Mouse (Mus musculus): Measurements from ENCODE around the gene Lpcat3. TPM values are rescaled to one million over a fixed set of nuclear protein-coding genes. Genes with fewer than 3 reads are reported as not detected.
A peak's percentile ranks its signal among the peaks of the same experiment; 100 is the strongest.

The Lpcat3 gene
- polyA plus RNA-seq, 1 experiment from 2014 or later = 38.5 TPM

DNA sequence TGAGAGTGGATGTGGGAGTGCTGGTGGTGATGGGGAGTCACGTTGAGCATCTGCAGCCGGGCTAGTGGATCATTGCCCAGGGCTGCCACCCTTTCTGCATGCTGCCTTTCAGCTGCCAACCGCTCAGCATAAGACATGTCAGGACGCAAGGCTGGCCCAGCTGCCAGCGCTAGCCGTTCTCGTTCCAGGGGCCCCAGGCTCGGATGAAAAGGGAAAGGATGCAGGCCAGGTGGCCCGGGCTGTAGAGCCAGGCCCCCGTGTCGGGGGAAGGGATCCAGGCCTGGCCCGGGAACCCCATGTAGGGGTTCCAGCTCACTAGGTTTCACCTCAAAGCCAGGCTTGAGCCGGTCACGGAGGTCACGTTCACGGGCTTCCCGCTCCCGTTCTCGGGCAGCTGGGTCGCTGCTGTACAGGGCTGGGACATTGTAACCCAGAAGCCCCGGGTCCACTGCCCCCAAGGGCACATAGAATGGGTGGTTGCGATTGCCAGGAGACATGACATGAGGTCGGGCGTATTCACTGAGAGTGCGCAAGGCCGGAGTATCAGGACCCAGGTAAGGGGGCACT is 82.0 kb downstream of the Lpcat3 start:
- H3K27ac ChIP-seq = peak overlapping the region; percentile 92
- ATAC-seq (ENCODE audit: low FRiP score) = no peak
- peak overlapping the region; percentile 46 for H3K4me3 ChIP-seq
- no peaks in the 10 kb centered on the region for H3K27me3 ChIP-seq
- H3K36me3 ChIP-seq = peaks cover 66% of the 10 kb centered on the region
- H3K9me3 ChIP-seq = no peaks in the 10 kb centered on the region
- peak overlapping the region; percentile 91 for H3K4me2 ChIP-seq
- H3K9ac ChIP-seq = peak overlapping the region; percentile 67
- H3K4me1 ChIP-seq (replicated peaks) = peaks cover 36% of the 10 kb centered on the region
- 71% methylated on average over 26 of the region's 26 CpGs for WGBS

DNA sequence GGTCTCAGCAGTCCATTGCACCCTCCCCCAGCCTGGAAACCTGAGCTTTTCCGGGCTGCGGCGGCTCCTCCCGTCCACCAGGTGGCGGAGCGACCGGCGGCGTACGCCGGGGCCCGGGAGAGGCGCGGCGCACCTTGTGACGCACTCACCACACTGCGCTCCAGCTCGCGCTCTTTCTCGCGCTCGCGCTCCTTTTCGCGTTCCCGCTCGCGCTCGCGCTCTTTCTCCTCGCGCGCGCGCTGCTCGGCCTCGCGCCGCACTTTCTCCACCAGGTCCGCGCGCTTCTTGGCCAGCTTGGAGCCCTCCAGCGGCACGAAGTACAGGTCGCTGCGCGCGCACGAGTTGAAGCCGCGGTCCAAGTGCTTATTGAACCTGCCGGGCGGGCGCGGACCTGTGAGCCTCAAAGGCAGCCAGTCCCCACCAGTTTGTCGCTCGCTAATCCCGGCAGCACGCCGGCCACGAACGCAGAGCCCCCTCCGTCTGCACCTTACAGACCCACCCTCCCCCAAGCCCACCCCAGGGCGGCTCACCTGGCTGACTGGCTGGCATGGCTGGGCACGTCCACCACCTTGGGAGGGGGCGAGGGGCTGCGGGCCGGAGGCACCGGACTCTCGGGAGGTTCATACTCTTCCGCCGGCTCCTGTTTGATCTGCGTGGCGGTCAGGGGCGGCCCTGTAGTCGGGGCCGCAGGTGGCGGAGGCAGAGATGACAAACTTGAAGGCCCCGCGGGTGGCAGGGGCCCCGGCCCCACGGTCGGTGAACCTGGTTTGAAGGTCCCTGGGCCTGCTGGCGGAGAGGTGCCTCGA is 82.9 kb downstream of the Lpcat3 start:
- Histone ChIP-seq H3K9ac (peak overlapping the region; percentile 82), H3K36me3 (peaks cover 67% of the 10 kb centered on the region), H3K27ac (peak overlapping the region; percentile 92), H3K4me2 (peak overlapping the region; percentile 91), H3K4me1 (replicated peaks) (peaks cover 32% of the 10 kb centered on the region), H3K4me3 (peak overlapping the region; percentile 46), H3K9me3 (no peaks in the 10 kb centered on the region), H3K27me3 (no peaks in the 10 kb centered on the region)
- WGBS = under 1% methylated on average over 85 of the region's 85 CpGs
- ATAC-seq (ENCODE audit: low FRiP score) = peak; percentile 84

DNA sequence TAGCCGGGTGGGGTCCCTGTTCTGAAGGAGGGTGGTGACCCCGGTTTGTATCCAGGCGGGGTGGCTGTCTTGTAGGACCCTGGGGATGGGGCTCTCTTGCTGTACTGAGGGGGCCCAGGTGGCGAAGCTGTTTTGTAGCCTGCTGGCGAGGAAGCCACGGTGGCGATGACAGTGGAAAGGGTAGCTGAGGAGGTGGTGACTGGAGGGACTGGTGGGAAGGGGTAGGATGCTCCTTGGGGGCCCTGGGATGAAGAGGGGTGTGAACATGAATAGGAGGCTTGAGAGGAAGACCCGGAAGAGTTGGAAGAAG is 83.4 kb downstream of the Lpcat3 start:
- Histone ChIP-seq H3K9me3 (no peaks in the 10 kb centered on the region), H3K27ac (peak overlapping the region; percentile 92), H3K36me3 (peaks cover 67% of the 10 kb centered on the region), H3K4me3 (peak overlapping the region; percentile 46), H3K9ac (peak overlapping the region; percentile 82), H3K4me2 (peak overlapping the region; percentile 91), H3K4me1 (replicated peaks) (peaks cover 32% of the 10 kb centered on the region), H3K27me3 (no peaks in the 10 kb centered on the region)
- peak; percentile 6; the same call in 1 of the 2 replicates for ATAC-seq (ENCODE audit: low FRiP score)
- 17% methylated on average over 8 of the region's 8 CpGs for WGBS

DNA sequence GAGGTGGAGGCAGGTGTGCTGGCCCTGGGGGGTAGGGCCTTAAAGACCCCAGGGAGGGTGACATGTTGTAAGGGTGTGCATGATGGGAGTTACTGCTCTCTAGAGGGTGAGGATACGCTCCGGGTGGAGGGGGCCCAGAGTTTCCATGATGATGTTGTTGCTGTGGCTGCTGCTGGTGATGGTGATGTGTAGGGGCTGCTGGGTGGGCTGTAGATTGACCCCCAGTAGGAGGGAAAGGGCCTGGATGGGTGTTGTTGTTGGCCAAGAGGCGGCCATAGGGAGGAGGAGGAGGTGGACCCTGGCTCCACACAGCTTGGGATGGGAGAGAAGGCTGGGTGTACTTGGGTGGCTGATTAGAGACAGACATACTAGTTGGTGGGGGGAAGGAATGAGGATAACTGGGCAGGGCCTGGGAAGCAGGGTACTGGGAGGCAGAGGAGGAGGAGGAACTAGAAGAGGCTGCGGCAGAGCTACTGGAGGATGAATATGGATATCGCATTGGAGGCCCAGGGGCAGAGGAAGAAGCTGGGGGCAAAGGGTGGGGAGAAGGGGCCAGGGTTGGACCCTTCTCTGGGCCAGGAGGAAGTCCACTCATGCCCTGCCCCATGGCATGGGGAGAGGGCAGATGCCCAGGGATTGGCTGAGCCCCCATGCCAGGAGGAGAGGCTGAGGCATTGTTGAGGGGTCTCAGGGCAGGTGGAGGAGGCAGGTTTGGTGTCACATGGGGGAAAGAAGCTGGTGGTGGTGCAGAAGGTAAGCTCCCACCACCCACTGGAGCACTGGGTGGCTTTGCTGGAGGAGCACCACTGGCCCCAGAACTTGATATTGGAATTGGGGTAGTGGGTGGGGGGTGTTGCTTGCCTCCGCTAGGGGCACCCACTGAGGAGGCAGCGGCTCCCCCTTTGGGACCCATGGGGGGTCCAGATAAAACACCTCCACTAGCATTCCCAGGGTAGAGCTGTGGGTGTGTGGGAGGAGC is 84.1 kb downstream of the Lpcat3 start:
- Histone ChIP-seq H3K4me3 (0 out of 2 replicates have a peak overlapping the region, but pooled peaks have one; percentile 46), H3K27ac (peak overlapping the region; percentile 92), H3K4me2 (peak overlapping the region; percentile 91), H3K4me1 (replicated peaks) (peaks cover 27% of the 10 kb centered on the region), H3K9me3 (no peaks in the 10 kb centered on the region), H3K9ac (peak overlapping the region; percentile 82), H3K36me3 (peaks cover 67% of the 10 kb centered on the region), H3K27me3 (no peaks in the 10 kb centered on the region)
- ATAC-seq (ENCODE audit: low FRiP score) = no peak
- WGBS = 89% methylated on average over 7 of the region's 7 CpGs

DNA sequence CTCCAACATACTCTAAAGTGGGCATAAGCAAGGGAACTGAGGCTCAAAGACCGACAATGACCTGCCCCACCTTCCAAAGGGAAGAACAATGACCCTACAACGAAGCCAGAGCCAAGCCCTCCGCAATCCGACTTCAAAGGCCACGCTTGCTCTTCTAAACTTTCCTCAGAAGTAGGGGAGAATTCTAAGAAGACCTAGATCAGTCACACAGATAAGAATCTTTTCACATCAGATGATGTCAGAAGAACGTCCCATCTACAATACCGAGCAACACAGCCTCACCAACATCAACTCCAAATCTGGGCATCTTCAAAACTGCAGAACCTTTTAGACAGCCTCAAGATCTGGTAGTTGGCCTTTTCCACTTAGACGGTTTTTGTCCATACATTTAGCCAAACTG is 87.6 kb downstream of the Lpcat3 start:
- peaks cover 49% of the 10 kb centered on the region for H3K4me1 ChIP-seq (replicated peaks)
- H3K4me3 ChIP-seq = no peak overlapping the region
- H3K9me3 ChIP-seq = no peaks in the 10 kb centered on the region
- H3K27me3 ChIP-seq = no peaks in the 10 kb centered on the region
- no peak overlapping the region for H3K4me2 ChIP-seq
- H3K27ac ChIP-seq = no peak overlapping the region
- WGBS = 88% methylated on average over 8 of the region's 8 CpGs
- peaks cover 39% of the 10 kb centered on the region for H3K36me3 ChIP-seq
- no peak overlapping the region for H3K9ac ChIP-seq
- no peak for ATAC-seq (ENCODE audit: low FRiP score)

DNA sequence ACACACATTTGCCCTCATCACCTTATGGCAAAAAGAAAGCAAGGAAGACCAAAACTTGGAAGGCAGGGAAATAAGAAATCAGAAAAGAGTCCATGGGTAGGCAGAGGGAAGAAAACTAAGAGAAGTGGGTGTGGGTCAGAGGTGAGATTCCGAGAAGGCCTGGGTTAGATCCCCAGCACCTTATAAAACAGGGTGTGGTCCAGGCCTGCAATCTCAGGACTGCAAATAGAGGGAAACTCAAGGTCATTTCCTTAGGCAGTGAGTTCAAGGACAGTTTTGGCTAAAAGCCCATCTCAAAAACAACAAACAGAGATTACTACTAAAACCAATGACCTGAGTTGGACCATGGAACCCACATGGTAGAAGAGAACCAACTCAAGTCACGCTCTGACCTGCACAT is 91.0 kb downstream of the Lpcat3 start:
- no peaks in the 10 kb centered on the region for H3K27me3 ChIP-seq
- peak overlapping the region; percentile 92 for H3K4me2 ChIP-seq
- ATAC-seq (ENCODE audit: low FRiP score) = no peak
- H3K27ac ChIP-seq = no peak overlapping the region
- peaks cover 54% of the 10 kb centered on the region for H3K4me1 ChIP-seq (replicated peaks)
- H3K4me3 ChIP-seq = no peak overlapping the region
- 89% methylated on average over 2 of the region's 2 CpGs for WGBS
- H3K36me3 ChIP-seq = peaks cover 13% of the 10 kb centered on the region
- 0 out of 2 replicates have a peak overlapping the region, but pooled peaks have one; percentile 95 for H3K9ac ChIP-seq
- no peaks in the 10 kb centered on the region for H3K9me3 ChIP-seq

MicroRNAs within 50 kb of the gene (microRNA counts, 519-probe panel; counts per million panel counts)
- microRNA mmu-miR-141 = 51.3 counts per million
- 1,162 counts per million, percentile 4 among the panel's probes with 10 or more counts for microRNA mmu-miR-200c

Small RNA genes within 50 kb of the gene (microRNA-seq; reads per million reads assigned to microRNA genes)
- gene Mir141 (6.0 reads per million, percentile 18 among the genes with 10 or more reads in this experiment), gene Mir200c (43.0 reads per million, percentile 39 among the genes with 10 or more reads in this experiment)

Other genes starting within 250 kb of the Lpcat3 start
- 70.5 TPM in 2 replicates for gene Pex5, start 248.0 kb upstream of the Lpcat3 start, polyA plus RNA-seq (2015; fragmentation: Nextera tagmentation; extraction: Ambion mirVana)
- gene Clstn3, start 198.2 kb upstream of the Lpcat3 start, polyA plus RNA-seq (2015; fragmentation: Nextera tagmentation; extraction: Ambion mirVana) = 73.7 and 80.0 TPM in 2 replicates
- gene C1rl, start 169.9 kb upstream of the Lpcat3 start, polyA plus RNA-seq (2015; fragmentation: Nextera tagmentation; extraction: Ambion mirVana) = 0.32 TPM in 2 replicates
- gene C1ra, start 150.6 kb upstream of the Lpcat3 start, polyA plus RNA-seq (2015; fragmentation: Nextera tagmentation; extraction: Ambion mirVana) = 0.10 and 0.25 TPM in 2 replicates
- 0.52 and 1.1 TPM in 2 replicates for gene C1s1, start 120.7 kb upstream of the Lpcat3 start, polyA plus RNA-seq (2015; fragmentation: Nextera tagmentation; extraction: Ambion mirVana)
- gene C1rb, start 92.7 kb upstream of the Lpcat3 start, polyA plus RNA-seq (2015; fragmentation: Nextera tagmentation; extraction: Ambion mirVana) = not detected in 2 replicates
- 0.06 and 0.16 TPM in 2 replicates for gene C1s2, start 26.9 kb upstream of the Lpcat3 start, polyA plus RNA-seq (2015; fragmentation: Nextera tagmentation; extraction: Ambion mirVana)
- gene Emg1, start 49.2 kb downstream of the Lpcat3 start, polyA plus RNA-seq (2015; fragmentation: Nextera tagmentation; extraction: Ambion mirVana) = 111 and 118 TPM in 2 replicates
- 254 and 257 TPM in 2 replicates for gene Phb2, start 49.3 kb downstream of the Lpcat3 start, polyA plus RNA-seq (2015; fragmentation: Nextera tagmentation; extraction: Ambion mirVana)
- gene Ptpn6, start 75.7 kb downstream of the Lpcat3 start, polyA plus RNA-seq (2015; fragmentation: Nextera tagmentation; extraction: Ambion mirVana) = 5.0 and 5.9 TPM in 2 replicates
- 670 and 677 TPM in 2 replicates for gene Grcc10, start 78.3 kb downstream of the Lpcat3 start, polyA plus RNA-seq (2015; fragmentation: Nextera tagmentation; extraction: Ambion mirVana)
- not detected in 2 replicates for gene Gm45234, start 93.0 kb downstream of the Lpcat3 start, polyA plus RNA-seq (2015; fragmentation: Nextera tagmentation; extraction: Ambion mirVana)
- gene Atn1, start 93.5 kb downstream of the Lpcat3 start, polyA plus RNA-seq (2015; fragmentation: Nextera tagmentation; extraction: Ambion mirVana) = 21.6 and 22.7 TPM in 2 replicates
- 53.2 and 58.7 TPM in 2 replicates for gene Eno2, start 106.6 kb downstream of the Lpcat3 start, polyA plus RNA-seq (2015; fragmentation: Nextera tagmentation; extraction: Ambion mirVana)
- 4.0 and 6.3 TPM in 2 replicates for gene Lrrc23, start 116.7 kb downstream of the Lpcat3 start, polyA plus RNA-seq (2015; fragmentation: Nextera tagmentation; extraction: Ambion mirVana)
- 7.8 and 8.4 TPM in 2 replicates for gene Spsb2, start 145.6 kb downstream of the Lpcat3 start, polyA plus RNA-seq (2015; fragmentation: Nextera tagmentation; extraction: Ambion mirVana)
- 361 and 374 TPM in 2 replicates for gene Tpi1, start 151.3 kb downstream of the Lpcat3 start, polyA plus RNA-seq (2015; fragmentation: Nextera tagmentation; extraction: Ambion mirVana)
- 189 and 200 TPM in 2 replicates for gene Usp5, start 166.5 kb downstream of the Lpcat3 start, polyA plus RNA-seq (2015; fragmentation: Nextera tagmentation; extraction: Ambion mirVana)
- gene Cdca3, start 166.5 kb downstream of the Lpcat3 start, polyA plus RNA-seq (2015; fragmentation: Nextera tagmentation; extraction: Ambion mirVana) = 42.6 and 51.2 TPM in 2 replicates
- 0.78 and 1.3 TPM in 2 replicates for gene Gnb3, start 177.2 kb downstream of the Lpcat3 start, polyA plus RNA-seq (2015; fragmentation: Nextera tagmentation; extraction: Ambion mirVana)
- gene P3h3, start 194.7 kb downstream of the Lpcat3 start, polyA plus RNA-seq (2015; fragmentation: Nextera tagmentation; extraction: Ambion mirVana) = 16.4 and 19.1 TPM in 2 replicates
- gene Gpr162, start 201.0 kb downstream of the Lpcat3 start, polyA plus RNA-seq (2015; fragmentation: Nextera tagmentation; extraction: Ambion mirVana) = 21.3 and 22.5 TPM in 2 replicates
- gene Cd4, start 225.2 kb downstream of the Lpcat3 start, polyA plus RNA-seq (2015; fragmentation: Nextera tagmentation; extraction: Ambion mirVana) = 0.14 and 0.19 TPM in 2 replicates
- gene Lag3, start 248.7 kb downstream of the Lpcat3 start, polyA plus RNA-seq (2015; fragmentation: Nextera tagmentation; extraction: Ambion mirVana) = 2.4 and 2.6 TPM in 2 replicates

Data from hindbrain, embryonic 13.5 days (tissue).